Mouse (Mus musculus) erythroblast, embryonic 14.5 days (primary cell): ENCODE data around the gene Haus5.

ENCODE experiments used
- GATA1 ChIP-seq: IDR thresholded peaks from 2 replicates; pipeline ENCODE4 v1.6.1; 2012; ENCODE audit warnings: low read length, inconsistent platforms, mixed read lengths
- TAL1 ChIP-seq: IDR thresholded peaks from 3 replicates; pipeline ENCODE4 v1.6.1; 2012; ENCODE audit warnings: low read length, inconsistent platforms, mixed read lengths

DNA sequence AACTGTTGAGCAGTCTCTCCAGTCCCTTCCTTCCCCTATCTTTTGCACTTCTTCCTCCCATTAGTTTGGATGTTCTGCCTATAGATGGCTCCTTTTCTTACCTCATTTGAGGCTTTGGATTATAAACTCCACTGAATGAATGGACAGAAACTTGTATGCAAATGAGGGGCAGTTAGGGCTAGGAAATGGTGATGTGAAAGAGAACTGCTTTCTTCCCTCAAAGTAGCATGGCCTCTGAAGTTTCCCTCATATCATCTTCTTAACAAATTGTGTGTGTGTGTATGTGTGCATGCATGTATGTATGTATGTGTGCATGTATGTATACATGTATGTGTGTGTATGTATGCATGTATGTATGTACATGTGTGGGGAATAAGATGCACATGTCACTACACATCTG, 35.8 kb downstream of the Haus5 start:
- TF ChIP-seq GATA1, result no peak
- no peak for TF ChIP-seq TAL1
